Mouse (Mus musculus) adrenal gland, postnatal 10 days (tissue): ENCODE measurements around the gene Sae1. TPM values are rescaled to one million over a fixed set of nuclear protein-coding genes. Genes with fewer than 3 reads are reported as not detected.

ENCODE experiments used
- DNase-seq: peaks from one replicate; pipeline ENCODE4 v3.0.0; 2021; ENCODE audit warnings: mixed read lengths
- long read RNA-seq, 2 experiments: library from polyadenylated mRNA; stranded (forward); transcript quantifications; one replicate each; pipeline ENCODE4 v2.0.0; 2021
- total RNA-seq, 2 experiments: library from RNA; stranded (reverse); gene quantifications; 2 replicates each; pipeline ENCODE4 v1.2.3; 2021

Gene Sae1
- 10 to 100 TPM; 60.8 to 64.0 TPM for total RNA-seq
- long read RNA-seq, experiment 1, transcript Sae1-201 (9 exons, 1,875 nt): major isoform, 200 of 225 reads
- long read RNA-seq, experiment 1, partial matches to known transcripts: 5 of 225 reads
- long read RNA-seq, experiment 1, other reads (novel, unspliced or antisense): 16 of 225 reads
- long read RNA-seq, experiment 2, transcript Sae1-201 (9 exons, 1,875 nt): major isoform, 103 of 114 reads
- long read RNA-seq, experiment 2, partial matches to known transcripts: 5 of 114 reads
- long read RNA-seq, experiment 2, other reads (novel, unspliced or antisense): 4 of 114 reads

GRCm38 (mm10) chr7:16387160-16388041 lies at the start of gene Sae1:
Gene Sae1 (minus strand): TSS chr7:16387806.
- DNase-seq: peak; percentile 98

GRCm38 (mm10) chr7:16435088-16435487 lies 47.5 kb upstream of the Sae1 start:
- no peak for DNase-seq

- no peak for DNase-seq
These were observed 45.9 kb upstream of the Sae1 start for GRCm38 (mm10) chr7:16433352-16433971.

DNA sequence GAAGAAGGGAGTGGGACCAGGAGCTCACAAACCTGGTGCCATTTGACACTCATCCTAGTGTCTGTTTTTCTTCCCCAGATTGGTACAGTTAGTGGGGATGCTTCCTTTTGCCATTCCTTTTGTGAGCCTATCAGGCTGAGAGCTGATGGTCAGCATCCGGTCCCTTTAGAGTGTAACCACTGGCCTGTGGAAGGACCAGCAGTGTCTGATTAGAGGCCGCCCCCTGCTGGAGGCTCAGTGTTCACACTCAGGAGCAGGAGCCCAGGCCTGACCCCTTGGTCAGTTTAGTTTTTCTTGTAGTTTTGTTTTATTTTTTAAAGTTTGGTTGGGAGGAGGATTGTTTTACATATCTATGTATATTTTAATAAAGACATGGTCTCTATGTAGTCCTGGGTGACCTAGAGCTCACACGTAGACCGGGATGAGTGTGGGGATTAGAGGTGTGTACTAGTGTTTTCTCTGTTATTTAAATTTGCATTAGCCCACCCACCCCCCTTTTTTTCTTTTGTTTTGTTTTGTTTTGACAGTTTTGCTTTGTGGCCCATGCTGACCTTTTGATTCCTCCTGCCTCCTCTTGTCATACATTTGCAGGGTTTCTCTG lies 38.6 kb upstream of the Sae1 start:
- DNase-seq: peak; percentile 91

DNA sequence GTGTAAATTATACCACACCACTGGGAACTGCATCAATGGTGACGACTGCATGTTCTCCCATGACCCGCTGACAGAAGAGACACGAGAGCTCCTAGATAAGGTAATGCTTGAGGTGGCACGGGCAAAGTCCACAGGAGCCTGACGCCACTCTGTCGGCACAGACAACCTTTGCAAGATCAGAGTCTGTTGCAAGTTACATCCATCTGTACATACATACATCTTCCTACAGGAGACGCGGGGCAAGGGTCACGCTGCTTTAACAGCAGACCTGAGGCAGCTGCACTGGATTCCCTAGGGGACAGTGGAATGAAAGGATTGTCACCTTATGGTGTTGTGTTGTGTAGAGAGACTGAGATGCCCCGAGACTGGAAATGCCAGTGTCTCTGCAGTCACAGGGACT lies 38.1 kb upstream of the Sae1 start:
- no peak for DNase-seq

DNA sequence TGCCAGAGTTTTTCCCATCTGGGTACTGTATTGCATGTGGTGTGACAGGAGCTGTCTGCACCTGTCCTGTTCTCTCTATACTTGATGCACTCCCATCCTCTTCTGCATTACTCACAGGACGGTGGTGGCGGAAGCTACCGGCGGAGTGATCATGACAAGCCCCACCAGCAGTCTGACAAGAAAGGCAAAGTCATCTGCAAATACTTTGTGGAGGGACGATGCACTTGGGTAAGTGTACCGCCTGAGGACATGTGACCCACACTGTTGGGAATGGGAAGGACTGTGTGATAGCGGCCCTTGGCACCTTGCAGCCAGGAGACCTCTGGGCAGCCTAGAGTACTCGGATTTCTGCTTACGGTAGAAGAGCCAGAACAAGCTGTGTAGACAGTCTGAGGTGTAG lies 36.1 kb upstream of the Sae1 start:
- no peak for DNase-seq

DNA sequence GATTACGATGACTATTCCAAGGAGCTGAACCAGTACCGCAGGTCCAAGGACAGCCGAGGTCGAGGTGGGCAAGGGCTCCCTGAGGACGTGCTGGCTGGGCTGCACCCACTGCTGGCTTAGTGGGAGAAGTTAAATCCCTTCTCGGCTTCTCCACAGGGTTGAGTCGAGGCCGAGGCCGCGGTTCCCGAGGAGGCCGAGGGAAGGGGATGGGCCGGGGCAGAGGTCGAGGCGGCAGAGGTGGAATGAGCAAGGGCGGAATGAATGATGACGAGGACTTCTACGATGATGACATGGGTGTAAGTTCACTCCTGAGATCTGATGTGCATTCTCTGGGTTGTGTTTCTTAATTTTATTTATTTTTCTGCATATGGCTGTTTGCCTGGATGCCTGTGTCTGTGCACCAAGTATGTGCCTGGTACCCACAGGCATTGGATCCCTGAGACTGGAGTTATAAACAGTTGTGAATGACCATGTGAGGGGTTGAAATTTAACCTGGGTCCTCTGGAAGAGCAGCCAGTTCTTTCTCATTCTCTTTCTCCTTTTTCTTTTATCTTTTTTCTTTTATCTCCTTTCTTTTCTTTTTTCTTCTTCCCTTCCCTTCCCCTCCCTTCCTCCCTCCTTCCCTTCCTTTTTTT lies 34.7 kb upstream of the Sae1 start:
- no peak for DNase-seq

DNA sequence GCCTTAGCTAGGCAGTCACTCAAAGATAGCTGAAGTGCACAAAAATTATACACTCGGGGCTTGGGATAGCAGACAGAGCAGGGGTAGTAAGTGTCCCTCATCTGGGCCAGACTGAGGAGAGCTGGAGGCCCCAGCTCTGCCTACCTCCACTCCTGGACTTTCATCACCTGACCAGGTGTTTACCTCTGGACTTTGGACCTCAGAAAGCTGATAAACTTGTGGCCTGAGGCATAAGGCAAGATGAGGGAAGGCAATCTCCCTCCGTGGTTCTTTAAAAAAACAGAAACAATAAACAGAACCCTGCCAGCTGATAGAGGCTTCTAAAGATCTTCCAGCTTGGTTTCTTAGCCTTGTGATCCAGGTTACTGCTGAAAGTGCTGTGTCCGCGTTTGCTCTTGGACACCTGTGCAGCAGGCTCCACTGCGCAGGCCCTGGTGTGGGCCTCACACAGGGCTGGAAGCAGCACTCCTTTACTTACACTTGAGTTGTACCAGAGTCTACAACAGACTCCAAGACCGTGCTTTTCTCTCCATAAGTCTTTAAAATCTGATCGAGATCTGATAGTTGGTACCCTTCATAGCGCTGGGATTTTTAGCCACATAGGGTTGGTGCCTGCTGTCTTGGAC lies 33.0 kb upstream of the Sae1 start:
- no peak for DNase-seq

GRCm38 (mm10) chr7:16418713-16419112 lies 31.1 kb upstream of the Sae1 start:
- DNase-seq: no peak

- DNase-seq: peak; percentile 70
These were observed 29.6 kb upstream of the Sae1 start for GRCm38 (mm10) chr7:16417141-16417771.

- DNase-seq: no peak
These were observed 27.8 kb upstream of the Sae1 start for GRCm38 (mm10) chr7:16415426-16415825.

DNA sequence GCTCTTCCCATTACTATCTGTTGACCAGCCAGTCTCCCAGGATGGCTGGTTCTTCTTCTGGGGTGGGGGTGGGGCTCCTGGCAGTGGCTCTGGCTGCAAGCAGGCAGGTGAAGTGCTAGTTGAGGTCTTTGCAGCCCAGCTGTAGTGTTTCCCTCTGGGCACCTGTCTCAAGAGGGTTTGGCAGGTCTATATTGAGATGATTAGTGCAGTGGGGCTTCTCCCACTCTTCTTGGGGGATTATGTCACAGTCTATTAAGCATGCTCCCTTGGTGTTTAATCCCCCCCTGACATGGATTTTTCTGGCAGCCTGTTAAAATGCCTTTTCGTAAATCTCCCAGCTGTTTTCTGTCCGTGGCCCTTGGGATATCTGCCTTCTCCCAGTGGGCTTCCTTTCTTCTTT lies 25.3 kb upstream of the Sae1 start:
- DNase-seq: no peak

- no peak for DNase-seq
These were observed 24.8 kb upstream of the Sae1 start for GRCm38 (mm10) chr7:16412220-16412896.

GRCm38 (mm10) chr7:16411100-16411499 lies 23.5 kb upstream of the Sae1 start:
- no peak for DNase-seq

DNA sequence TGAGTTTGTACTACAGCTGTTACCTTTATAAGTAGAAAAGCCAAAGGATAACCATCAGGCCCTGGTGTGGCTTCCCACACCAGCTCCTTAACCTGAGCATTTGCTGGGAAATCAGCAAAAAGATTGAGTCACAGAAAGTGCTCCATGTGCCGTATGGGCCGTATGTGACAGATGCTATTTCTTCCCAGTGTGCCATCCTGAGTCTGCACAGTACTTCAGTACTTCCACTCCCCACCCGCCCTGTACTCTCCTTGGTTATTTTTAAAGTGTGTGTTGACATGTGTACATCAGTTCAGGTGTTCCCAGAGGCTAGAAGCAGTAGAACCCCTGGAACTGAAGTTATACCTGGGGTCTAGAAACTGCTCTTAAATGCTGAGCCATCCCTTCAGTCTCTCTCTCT lies 19.4 kb upstream of the Sae1 start:
- no peak for DNase-seq

GRCm38 (mm10) chr7:16405516-16406351 lies 18.1 kb upstream of the Sae1 start:
- DNase-seq: peak; percentile 72

DNA sequence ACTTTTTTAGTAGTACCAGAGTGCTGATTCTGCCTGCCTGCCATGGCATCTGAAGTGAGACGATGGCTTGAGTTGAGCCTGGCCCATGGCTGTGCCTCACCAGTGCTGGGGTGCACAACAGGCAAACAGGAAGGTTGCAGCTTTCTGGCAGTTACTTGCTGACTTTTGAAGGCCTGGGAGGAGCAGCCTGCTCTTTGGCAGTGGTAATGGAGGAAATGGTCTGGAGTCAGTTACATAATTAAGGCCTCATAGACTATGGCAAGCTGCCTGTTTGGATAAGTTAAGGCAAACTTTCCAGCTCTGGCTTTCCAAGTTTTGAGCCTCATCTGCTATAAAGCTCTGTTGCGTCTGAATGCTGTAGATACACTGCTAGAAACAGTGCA lies 17.5 kb upstream of the Sae1 start:
- peak; percentile 61 for DNase-seq

DNA sequence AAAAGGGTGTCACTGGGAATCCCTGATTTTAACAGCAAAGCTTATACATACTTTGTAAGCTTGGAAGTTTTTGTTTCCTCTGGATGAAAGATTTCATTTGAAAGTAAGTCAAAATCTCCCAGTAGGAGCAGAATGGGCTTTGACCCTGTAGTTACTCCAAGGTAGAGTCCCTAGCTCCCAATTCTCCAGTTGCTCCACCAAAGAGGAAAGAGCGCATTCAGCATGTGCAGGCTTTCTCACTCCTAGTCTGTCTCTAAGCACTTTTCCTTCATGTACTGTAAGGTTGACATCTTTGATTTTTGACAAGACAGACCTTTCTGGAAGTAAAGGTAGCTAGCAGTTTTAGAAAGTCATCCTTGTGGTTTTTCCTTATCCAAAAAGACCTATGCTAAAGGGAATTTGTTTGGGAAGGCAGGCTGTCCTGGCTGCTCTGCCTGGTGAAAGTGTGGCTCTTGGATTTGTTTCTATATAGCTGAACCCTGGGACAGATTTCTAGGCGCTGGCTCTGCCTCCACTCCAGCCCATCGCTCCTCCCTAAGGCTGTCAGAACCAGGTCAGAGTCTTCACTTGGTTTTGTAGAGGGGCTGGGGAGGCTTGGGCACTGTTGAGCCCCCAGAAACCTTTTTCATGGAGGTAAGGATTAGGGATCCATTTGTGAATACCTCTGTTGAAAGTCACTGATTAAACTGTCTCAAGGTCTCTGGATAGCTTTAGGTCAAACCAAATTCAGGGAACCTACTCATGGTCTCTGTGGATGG lies 16.9 kb upstream of the Sae1 start:
- DNase-seq: peak; percentile 27
